Mouse (Mus musculus) left cerebral cortex, adult 18-20 months (tissue): ENCODE results near the gene Olfr250. TPM values are rescaled to one million over a fixed set of nuclear protein-coding genes. Genes with fewer than 3 reads are reported as not detected.
"Not testable (repeated sequence)": the region's sequence is repeated elsewhere in the genome, so short reads cannot be mapped to it uniquely, and the experiment has no call there.

Experiments used
- DNase-seq, 2 experiments: peaks; one replicate each; pipeline ENCODE4 v3.0.0; 2021 to 2022; ENCODE audit warnings: low spot score in 2 of 2, mixed read lengths in 1 of 2
- long read RNA-seq, 2 experiments: library from polyadenylated mRNA; stranded (forward); transcript quantifications; one replicate each; pipeline ENCODE4 v2.0.0; 2021
- total RNA-seq, 2 experiments: library from RNA; stranded (reverse); gene quantifications; 2 replicates each; pipeline ENCODE4 v1.2.3; 2021

Gene Olfr250
- total RNA-seq: not detected
- long read RNA-seq, experiment 1: 0 reads
- long read RNA-seq, experiment 2: 0 reads

DNA sequence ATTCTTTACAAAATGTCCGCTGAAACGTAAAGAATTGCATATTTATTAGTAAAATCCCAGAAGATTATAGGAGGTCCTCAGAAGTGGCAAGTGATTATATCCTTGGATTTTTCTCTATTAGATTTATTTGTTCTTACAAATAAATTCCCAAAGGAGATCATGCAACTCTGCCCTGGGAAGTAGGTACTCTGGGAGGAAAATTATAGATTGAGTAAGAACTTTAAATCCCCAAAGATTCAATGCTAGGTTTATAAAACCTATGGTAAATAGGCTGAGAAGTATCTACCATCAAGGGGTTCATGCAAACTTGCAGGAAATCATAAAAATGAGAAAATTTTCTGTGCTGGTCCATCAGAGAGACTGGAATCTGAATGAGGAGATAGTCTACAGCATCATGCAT lies at the start of gene Olfr250:
Olfr250 (plus strand) TSS at position 301 of the 400 bp plus-strand sequence.
- DNase-seq: no peak

DNA sequence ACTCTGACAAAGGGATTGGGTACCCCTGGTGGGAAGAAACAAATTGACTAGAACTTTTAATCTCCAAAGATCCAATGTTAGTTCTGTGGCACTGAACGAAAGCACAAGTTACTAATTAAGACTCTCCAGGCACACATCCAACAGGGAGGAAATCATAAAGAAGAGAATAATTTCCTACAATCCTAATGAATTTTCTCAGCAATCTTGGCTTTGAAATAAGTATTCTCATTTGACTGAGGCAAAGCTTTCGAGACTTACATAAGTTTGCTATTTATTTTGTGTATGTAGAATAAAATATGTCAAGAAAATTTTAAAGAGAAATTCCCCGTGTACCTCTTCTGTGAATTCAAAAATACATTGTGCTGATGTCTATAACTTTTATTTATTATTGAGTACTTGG lies 37.9 kb upstream of the Olfr250 start, which contains the start of gene Olfr25:
Olfr25 (plus strand) TSS at position 301 of the 400 bp plus-strand sequence.
- DNase-seq: no peak

DNA sequence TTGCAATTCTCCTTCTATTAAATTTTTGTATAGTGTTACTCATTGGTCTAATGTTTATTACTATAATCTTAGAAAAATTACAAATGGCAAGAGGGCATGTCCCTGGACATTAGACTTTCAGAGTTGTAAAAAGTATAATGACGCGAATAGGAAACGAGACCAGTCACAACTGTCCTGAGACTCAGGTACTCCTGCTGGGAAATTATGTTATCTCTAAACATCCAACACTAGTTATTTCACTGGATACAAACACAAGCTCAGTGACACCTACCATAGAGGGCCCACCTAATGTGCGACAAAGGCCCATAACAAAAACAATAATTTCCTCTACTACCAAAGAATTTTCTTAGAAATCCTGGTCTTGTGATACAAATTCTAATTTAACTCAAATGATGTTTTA lies 18.6 kb upstream of the Olfr250 start, which contains the start of gene Olfr898:
Olfr898 (plus strand) TSS at position 301 of the 400 bp plus-strand sequence.
- DNase-seq: no peak

DNA sequence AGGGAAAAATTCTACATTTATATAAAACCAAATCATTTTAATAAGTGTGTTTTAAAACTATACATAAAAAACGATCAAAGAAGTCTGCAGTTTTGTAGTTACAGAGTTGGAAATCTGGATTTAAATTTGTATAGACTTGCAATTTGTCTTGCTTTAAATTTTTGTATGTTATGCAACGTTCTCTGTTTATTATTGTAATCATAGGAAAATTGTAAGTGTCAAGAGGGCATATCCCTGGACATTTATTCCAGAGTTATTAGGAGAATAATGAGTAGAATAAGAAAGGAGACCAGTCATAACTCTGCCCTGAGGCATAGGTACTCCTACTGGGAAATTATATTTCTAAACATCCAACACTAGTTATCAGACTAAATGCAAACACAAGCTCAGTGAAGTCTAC lies 10.1 kb downstream of the Olfr250 start, which contains the start of gene Olfr251:
Olfr251 (plus strand) TSS at position 301 of the 400 bp plus-strand sequence.
- no peak for DNase-seq

DNA sequence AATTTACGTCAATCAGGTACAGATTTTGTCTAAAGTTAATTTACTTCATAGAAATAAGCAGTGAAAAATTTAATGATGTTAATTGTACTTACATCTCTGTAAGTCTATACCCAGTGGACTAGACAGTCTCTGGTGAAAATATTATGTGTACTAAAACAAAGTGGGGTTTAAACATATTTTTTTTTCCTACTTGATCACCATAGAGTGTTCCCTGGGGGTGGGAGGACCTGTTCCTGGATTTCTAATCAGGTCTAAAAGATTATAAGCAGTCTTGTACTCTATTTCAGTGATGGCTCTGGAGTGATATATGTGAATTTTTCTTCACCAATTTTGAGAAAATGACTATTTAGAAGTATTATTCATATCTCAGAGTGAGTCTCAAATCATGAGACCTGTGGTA lies 34.7 kb downstream of the Olfr250 start, which contains the start of gene Olfr147:
Olfr147 (plus strand) TSS at position 301 of the 400 bp plus-strand sequence.
- DNase-seq: no peak

DNA sequence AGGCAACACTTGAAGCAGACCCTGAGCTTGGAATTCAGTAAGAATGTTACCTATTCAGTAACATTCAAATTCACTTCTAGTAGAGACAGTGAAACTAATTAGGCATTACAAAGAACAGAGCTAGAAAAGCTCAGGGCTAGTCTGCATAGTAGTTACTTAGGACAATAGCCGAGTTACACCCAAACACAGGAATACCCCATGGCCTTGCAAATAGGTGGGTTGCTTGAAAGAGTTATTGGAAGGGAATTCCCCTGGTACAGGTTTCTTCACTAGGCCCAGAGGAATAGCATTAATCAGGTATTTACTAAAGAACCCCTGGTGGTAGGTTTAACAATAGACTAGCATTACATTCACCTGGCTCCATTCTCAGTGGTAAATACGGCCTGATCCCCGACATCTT lies 40.8 kb downstream of the Olfr250 start:
- not testable (repeated sequence) for DNase-seq

DNA sequence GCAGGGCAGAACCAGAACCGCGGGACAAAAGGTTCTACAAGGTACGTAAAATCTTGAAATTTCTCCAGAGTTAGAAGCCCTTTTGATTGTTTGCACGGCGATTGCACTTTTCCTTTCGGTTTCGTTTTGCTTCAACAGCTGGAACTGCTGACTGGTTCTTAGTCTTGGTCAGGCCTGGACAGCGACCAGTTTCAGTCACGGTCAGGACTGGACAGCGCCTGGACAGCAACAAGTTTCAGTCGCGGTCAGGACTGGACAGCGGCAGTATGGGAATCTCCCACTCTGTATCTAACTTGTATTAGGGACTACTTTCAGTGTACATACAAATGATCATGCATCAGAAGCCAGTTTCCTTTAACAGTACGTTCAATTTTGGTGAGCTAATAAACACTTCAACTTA lies 46.8 kb downstream of the Olfr250 start:
- not testable (repeated sequence) for DNase-seq

Other genes with a start within 250 kb of the Olfr250 start
- not detected for gene Olfr890, start 224.4 kb upstream of the Olfr250 start, total RNA-seq
- gene Olfr891, start 186.1 kb upstream of the Olfr250 start, total RNA-seq: not detected
- gene Olfr893, start 158.5 kb upstream of the Olfr250 start, total RNA-seq: not detected
- not detected for gene Olfr894, start 148.8 kb upstream of the Olfr250 start, total RNA-seq
- not detected for gene Olfr143, start 114.1 kb upstream of the Olfr250 start, total RNA-seq
- gene Olfr895, start 99.0 kb upstream of the Olfr250 start, total RNA-seq: not detected
- not detected for gene Olfr896-ps1, start 75.8 kb upstream of the Olfr250 start, total RNA-seq
- not detected for gene Olfr25, start 37.8 kb upstream of the Olfr250 start, total RNA-seq
- not detected for gene Olfr898, start 18.5 kb upstream of the Olfr250 start, total RNA-seq
- not detected for gene Olfr251, start 10.2 kb downstream of the Olfr250 start, total RNA-seq
- gene Olfr147, start 34.8 kb downstream of the Olfr250 start, total RNA-seq: not detected
- gene Olfr901, start 62.6 kb downstream of the Olfr250 start, total RNA-seq: not detected
- gene Olfr902, start 80.8 kb downstream of the Olfr250 start, total RNA-seq: not detected
- gene Olfr904, start 96.2 kb downstream of the Olfr250 start, total RNA-seq: not detected
- under 1 TPM in 1 of 2 experiments, not detected in 1; 0.07 TPM for gene Olfr905, start 104.2 kb downstream of the Olfr250 start, total RNA-seq
- not detected for gene Olfr906, start 120.2 kb downstream of the Olfr250 start, total RNA-seq
- gene Olfr907, start 128.9 kb downstream of the Olfr250 start, total RNA-seq: not detected
- not detected for gene Olfr911-ps1, start 154.7 kb downstream of the Olfr250 start, total RNA-seq
- gene Olfr910, start 171.0 kb downstream of the Olfr250 start, total RNA-seq: not detected
- gene Olfr912, start 213.3 kb downstream of the Olfr250 start, total RNA-seq: not detected
- not detected for gene Olfr913, start 225.9 kb downstream of the Olfr250 start, total RNA-seq
- not detected for gene Olfr914, start 238.2 kb downstream of the Olfr250 start, total RNA-seq